Mouse (Mus musculus) inflammation-experienced regulatory T-cells, adult 6 months (primary cell): ENCODE results near the gene Hmgcs2. TPM values are rescaled to one million over a fixed set of nuclear protein-coding genes. Genes with fewer than 3 reads are reported as not detected.
A peak's percentile ranks its signal among the peaks of the same experiment; 100 is the strongest.

Experiments used
- ATAC-seq: one replicate; pipeline ENCODE4 v1.8.0; 2017
- polyA plus RNA-seq, 3 experiments: library from polyadenylated mRNA; unstranded; fragments of 100-300 nt; shearing (Covaris generic); gene quantifications; one replicate each; pipeline ENCODE4 v1.2.1; 2017

Hmgcs2 gene
- polyA plus RNA-seq, 3 experiments from 2014 or later: not detected

- ATAC-seq: peak; percentile 29
Measured at GRCm38 (mm10) chr3:98339097-98339705, 59.0 kb downstream of the Hmgcs2 start.

DNA sequence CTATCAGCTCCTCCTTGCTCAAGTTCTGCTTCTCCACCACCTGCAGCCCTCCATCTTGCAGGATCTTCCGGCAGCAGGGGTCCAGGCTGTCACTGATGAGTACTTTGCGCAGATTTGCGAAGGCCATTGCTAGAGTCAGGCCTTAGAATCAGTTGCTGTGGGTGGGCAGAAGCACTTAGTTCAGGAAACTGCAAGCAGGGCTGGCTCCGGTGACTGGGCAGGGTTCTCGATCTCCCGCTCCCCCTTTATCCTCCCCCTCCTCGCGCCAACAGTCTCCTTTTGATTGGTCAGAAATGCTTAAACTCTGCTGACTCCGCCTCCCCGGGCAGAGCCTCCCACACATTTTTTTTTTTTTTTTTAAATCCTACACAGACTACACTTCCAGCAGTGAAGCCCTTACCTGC is 59.5 kb downstream of the Hmgcs2 start, which contains the start of gene Phgdh:
Gene Phgdh, minus strand, starts transcription at position 285 of the 404 bp plus-strand sequence.
- peak; percentile 90 for ATAC-seq

GRCm38 (mm10) chr3:98340818-98341594 is 60.8 kb downstream of the Hmgcs2 start:
- ATAC-seq: no peak

- no peak for ATAC-seq
Measured at GRCm38 (mm10) chr3:98343235-98343634, 63.0 kb downstream of the Hmgcs2 start.

DNA sequence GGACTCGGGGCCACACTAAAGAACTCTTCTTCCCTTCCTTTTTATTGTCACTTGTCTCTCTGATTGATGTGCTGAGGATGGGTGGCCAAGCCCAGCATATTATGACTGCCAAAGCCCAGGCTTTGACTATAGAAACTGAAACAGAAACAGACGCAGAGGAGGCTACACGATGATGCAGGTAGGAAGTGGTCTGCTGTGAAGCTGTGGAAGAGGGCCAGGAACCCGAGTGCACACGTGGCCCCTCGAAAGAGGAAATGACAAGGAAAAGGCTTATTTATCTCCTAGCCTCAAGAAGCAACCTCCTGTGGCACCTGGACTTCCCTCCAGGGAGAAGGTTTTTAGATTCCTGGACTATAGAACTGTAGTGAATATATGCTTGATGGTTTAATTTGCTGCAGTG is 67.9 kb downstream of the Hmgcs2 start:
- ATAC-seq: peak; percentile 100

GRCm38 (mm10) chr3:98348705-98349104 is 68.5 kb downstream of the Hmgcs2 start:
- peak; percentile 26 for ATAC-seq

GRCm38 (mm10) chr3:98353892-98354291 is 73.7 kb downstream of the Hmgcs2 start:
- peak; percentile 45 for ATAC-seq

DNA sequence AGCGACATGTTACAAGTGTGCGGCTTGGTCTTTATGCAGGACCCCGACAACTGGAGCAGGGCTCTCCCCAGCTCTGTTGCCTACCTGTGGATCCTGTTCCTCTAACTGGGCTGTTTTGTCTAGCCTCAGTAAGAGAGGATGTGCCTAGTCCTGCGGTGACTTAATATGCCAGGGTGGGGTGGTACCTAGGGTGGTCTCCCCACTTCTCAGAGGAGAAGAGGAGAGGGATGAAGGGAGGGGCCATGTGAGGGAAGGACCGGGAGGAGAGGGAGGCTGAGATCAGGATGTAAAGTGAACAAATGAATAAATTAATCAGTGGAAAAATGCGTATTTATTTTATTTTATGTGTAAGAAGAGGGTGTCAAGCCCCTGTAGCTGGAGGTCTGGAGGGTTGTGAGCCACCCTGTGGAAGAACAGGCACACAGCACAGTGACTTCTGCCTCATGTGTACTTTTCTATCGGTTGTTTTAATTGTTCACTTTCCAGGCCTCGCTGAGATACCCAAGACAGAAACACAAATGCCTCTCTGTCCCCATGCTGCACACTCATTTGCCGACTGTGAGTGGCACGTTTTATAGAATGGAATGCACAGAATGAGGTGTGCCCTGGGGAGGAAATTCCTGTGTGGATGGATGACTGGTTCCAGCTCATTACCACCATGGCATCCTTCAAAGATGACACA is 75.2 kb downstream of the Hmgcs2 start:
- no peak for ATAC-seq

DNA sequence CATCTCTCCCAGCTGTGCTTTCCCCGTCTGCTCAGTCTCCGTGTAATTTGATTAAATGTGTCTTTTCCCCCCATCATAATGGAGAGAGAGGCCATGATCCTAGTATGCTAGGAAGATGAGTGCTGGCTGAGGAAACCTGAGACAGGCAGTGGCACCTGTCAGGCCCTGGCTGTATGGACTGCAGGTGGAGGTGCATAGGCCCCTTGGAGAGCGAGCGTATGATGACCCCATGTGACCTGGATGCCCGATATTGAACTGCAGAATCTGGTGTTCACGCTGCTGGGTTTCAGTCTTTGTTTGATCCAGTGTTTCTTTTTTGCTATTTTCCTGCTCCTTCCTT is 75.8 kb downstream of the Hmgcs2 start:
- ATAC-seq: no peak

DNA sequence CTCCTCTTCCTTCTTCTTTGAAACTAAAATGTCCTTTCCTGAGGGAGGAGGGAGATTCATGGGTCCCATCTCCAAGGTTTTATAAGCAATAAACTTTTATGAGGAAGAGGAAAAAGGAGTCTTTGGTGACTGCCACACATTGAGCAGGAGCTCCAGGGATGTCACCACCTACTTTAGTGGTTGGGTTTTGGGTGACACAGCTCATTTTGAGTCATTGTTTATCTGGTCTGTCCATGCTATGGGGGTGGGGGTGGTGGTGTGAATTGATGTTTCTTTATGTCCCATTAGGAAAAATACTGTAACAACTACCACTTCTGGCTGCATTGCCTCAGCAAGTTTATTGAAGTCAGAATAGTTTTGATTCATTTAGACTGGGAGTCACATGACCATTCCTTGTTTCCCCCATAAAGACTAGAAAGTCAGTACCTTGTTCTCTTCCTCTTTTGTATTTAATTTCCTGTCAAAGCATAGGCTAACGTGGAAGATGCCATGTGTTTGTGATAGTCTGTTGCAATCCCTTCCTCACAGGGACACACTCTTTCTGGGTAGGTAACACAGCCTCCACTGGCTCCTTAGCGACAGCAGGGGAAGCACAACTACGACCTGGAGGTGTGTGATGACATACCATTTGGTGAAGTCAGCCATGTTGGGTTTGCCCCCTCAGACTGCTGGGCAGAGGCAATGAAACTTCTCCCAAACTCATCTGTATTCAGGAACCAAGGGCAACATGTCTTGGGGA is 76.6 kb downstream of the Hmgcs2 start:
- ATAC-seq: no peak

Other genes with a start within 250 kb of the Hmgcs2 start
- gene Adam30, start 119.8 kb upstream of the Hmgcs2 start, polyA plus RNA-seq: not detected
- gene Reg4, start 58.3 kb upstream of the Hmgcs2 start, polyA plus RNA-seq: not detected
- gene Phgdh, start 59.6 kb downstream of the Hmgcs2 start, polyA plus RNA-seq: 100 to 1,000 TPM in 2 of 3 experiments, 10 to 100 TPM in 1; 88.7 to 105 (median 101) TPM
- gene Zfp697, start 102.0 kb downstream of the Hmgcs2 start, polyA plus RNA-seq: not detected
- not detected for gene Gm4450, start 176.7 kb downstream of the Hmgcs2 start, polyA plus RNA-seq
- not detected for gene Hsd3b4, start 230.1 kb downstream of the Hmgcs2 start, polyA plus RNA-seq